Mouse (Mus musculus) B cell, adult 2 months (primary cell): Measurements from ENCODE around the gene Olfml2b.

Experiments
- DNase-seq, 2 experiments: peaks; one replicate each; pipeline ENCODE4 v3.0.0; 2022

Gene Olfml2b

GRCm38 (mm10) chr1:170647381-170647780 is 3.0 kb downstream of the Olfml2b start:
- no peak for DNase-seq

DNA sequence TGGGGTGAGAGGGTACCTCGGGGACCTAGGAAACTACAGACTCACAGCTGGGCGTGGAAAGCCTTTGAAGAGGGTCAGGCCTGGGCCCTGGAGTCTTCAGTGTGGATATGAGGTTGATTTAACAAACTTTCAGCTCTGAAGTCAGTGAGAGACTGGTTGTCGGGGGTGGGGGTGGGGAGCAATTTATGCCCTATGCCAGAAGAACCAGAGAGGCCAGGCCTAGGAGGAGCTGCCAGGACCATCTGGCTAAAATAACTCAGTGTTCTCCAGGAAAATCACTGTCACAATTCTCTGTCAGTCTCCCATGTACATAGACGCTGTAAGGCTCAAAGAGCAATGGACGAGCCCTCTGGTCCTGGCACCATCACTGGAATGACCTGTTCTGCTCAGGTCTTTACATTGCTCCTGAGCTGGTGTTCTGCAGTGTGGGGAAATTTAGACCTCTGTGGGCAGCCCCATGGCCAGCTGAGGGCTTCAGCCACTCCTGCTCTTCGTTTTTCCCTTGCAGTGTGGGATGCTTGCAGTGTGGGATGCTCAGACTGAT is 3.7 kb downstream of the Olfml2b start:
- DNase-seq, result no peak

GRCm38 (mm10) chr1:170651046-170651723 is 6.9 kb downstream of the Olfml2b start:
- no peak for DNase-seq

DNA sequence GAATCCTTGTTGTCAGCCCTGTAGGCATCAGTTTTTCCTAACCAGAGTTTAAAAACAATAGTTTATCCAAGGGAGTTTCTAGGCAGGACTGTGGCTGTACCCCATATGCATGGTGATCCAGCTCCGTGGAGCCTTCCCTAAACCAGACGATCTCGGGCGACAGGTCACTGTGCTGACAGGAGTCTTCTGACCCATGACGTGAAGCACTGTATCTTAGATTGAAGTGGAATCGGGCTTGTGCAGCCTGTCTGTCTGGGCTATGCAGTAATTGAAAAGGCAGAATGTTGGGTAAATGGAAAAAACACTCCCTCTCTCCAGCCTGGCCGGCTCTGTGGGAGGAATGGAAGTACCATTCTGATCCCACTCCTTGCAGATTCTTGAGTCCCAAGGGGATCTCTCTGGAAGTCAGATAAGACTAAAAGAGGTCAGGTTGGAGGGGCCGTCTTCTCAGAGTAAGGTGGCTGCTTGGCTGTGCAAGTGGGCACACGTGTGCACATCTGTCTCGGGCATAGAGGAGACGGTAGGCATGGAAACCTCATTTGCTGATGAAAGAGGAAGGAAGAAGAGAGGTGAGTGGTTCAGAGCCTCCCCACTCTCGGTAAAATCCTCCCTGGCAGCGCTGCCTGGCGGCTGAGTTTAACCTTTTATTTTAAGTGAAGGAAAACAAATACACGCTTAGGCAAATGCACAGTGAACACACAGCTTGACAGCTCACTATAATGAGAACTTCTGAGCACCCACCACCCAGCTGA is 7.8 kb downstream of the Olfml2b start:
- no peak for DNase-seq

- DNase-seq, result no peak
Observed at GRCm38 (mm10) chr1:170655280-170655917, 11.1 kb downstream of the Olfml2b start.

DNA sequence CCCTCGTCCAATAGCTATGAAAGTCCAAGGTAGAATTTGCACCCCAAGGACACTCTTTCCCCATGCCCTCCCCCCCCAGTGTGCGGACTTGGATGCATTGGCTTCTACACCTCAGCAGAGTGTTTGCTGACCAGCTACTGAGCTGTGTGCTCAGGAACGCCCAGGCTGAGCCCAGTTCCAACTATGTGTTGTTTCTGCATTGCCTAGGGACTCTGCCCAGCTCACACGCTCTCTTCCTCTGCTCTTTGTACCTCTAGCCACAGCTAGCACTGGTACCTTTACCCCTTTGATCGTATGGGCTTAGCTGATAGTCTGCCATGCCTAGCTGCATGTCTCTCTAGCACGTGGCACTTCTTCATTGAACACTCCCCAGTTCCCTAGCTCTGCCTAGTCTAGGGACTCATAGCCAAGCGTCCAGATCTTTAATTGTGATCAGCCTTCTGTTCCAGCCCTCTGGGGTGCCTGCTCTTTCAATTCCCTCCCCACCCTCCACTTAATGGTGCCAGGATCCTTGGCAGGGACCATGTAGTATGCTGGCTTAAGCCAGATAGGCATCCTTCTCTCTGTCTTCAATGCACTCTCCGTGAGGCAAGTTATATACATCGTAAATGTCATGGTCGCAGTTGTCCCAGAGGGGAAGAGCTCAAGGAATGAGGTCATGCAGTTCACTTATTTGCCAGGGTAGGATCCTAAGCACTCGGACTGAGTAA is 12.3 kb downstream of the Olfml2b start:
- no peak for DNase-seq

GRCm38 (mm10) chr1:170657228-170657521 is 12.8 kb downstream of the Olfml2b start:
- DNase-seq, result no peak

DNA sequence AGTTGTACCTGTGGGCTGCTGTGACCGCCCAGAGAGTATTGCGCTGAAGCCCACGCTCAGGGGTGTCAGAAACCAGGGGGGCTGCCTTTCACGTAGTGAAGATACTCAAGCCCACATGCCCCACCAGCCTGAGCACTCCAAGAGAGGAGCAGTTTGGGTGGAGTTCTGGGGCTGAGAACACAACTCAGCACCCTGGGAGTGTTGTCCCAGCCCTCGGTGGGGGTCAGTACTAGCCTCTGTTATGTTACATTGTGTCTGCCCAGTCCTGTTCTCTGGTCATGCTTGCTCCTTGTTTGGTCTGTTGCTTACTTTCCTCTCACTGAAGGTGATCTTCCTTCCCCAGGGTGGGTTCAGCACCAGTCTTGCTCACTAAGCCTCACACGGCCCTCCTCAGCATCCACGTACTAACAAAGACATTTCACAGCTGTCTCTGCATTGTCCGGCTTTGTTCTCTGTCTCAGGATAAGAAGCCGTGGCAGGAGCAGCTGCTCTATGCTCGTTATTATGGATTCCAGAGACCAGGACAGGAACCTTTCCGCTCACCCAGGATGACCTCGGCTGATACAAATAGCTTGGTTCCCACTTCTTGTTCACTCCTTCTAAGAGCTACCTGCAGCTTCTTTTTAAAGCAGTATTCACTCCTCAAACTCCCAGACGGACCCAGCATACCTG is 13.4 kb downstream of the Olfml2b start:
- DNase-seq, result no peak

GRCm38 (mm10) chr1:170659260-170659659 is 14.9 kb downstream of the Olfml2b start:
- no peak for DNase-seq

DNA sequence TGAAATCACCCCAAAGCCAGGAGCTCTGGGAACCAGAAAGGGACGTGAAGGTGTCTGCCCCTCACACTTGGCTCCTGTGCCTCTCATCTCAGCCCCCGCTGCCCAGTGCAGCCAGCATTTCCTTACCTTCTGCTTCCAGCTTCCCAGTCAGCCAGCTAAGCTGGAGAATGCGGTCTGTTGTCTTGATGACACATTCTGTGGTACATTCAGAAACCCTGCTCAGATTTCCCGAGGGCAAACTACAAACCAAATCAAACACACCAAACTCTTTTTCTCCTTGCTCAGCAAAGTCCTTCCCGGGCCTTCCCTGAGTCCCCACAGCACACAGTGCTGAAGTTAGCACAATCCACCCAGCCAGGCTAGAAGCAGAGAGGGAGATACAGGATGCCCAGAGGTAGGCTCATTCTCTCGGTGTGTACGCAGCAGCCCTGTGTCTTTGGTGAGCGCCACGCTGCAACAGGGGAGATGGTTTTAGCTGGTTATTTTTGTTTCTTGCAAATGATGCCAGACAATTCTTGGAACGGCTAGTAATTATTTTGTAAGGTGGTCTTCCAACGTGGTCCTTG is 20.4 kb downstream of the Olfml2b start:
- no peak for DNase-seq

DNA sequence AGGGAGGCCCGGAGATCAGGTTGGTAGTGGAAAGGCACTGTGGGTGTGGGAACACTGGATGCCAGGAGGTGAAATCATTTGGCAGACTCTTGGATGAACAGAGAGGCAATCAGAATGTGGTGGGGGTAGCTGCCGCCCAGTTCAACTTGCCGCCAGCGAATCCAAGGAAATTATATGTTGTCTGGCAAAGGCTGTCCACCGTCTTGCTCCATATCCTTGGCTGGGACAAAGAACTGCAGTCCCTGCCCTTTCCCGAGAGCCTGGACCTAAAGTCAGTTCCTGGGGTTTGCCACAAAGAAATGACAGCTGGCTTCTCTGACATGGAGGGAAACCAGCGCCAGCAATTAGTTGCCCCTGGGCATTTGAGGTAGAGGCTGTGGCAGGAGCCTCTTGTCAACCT is 20.9 kb downstream of the Olfml2b start:
- no peak for DNase-seq

DNA sequence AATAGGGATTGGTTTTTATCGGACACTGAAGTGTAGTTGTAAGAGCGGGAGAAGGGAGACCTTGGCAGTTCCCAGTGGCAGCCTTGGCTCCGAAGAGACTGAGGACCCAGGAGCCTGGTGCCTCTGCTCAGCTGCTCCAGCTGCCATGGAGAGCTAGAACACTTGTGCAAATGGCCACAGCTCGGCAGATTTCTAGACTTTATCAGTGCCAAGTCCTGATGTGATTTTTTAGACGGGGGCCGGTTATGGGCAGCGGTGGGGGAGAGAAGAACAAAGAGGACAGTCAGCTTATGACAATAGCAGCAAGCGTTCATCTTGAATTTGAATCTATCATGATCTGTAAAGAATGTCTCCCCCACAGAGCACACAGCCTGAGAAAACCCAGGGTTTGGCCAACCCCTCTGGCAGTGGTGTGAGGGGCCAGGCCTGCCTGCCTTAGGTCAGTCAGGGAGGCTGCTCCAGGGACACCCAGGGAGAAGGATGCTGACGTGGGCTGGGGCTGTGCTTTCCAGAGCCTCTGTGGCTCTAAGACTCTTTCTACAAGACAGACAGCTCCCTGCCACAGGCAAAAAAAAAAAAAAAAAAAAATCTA is 29.9 kb downstream of the Olfml2b start:
- DNase-seq, result no peak

DNA sequence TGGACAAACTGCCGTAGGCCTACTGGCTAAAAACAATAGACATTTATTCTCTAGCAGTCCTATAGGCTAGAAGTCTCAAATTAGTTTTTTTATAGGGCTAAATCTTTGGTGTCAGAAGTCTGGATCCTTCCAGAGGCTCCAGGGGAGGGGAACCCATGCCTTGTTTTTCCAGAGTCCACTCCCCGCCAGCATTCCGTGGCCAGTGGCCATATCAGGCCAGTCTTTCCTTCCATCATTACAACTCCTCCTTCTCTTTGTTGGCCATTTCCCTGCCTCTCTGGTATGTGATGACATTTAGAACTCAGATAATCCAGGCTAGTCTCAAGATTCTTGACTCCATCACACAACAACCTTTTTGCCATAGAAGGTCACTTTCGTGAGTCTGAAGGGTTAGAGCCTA is 33.3 kb downstream of the Olfml2b start:
- DNase-seq, result no peak

- no peak for DNase-seq
Observed at GRCm38 (mm10) chr1:170678861-170679260, 34.5 kb downstream of the Olfml2b start.

DNA sequence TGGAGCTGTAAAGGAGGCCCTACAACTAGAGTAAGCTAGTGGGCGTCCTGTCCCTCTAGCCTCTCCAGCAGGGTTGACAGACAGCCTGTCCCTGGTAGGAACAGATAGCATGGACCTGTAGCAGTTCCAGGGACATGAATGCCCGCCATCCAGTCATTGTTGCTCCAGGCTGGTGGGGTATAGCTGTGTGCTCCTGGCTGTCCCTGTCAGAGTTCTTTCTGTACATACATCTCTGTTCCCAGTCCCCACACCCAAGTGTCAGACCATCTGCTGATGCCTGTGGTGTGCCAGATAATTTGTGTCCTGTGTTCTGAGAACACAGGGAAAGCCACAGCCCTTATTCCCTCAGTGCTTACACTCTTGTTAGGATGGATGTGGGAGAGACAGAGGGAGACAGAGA is 35.3 kb downstream of the Olfml2b start:
- DNase-seq, result no peak

DNA sequence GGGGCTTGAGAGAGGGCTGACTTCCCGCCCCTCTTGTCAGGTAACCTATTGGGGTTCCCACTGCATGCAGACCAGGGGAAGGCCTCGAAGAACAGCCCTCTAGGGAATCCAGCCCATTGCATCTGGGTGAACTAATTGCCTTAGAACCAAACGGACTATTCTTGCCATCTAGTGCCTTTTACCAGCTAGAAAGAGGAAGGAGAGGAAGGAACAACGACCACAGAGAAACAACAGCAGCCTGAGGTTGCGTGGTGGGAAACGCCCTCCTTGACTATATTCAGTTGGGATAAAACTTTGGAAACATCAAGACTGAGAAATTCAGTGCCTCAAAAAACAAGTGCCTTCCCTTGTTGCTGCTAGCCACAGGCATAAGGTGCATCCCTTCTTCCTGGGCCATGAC is 39.5 kb downstream of the Olfml2b start:
- no peak for DNase-seq

- no peak for DNase-seq
Observed at GRCm38 (mm10) chr1:170689773-170690172, 45.4 kb downstream of the Olfml2b start.

GRCm38 (mm10) chr1:170691301-170691700 is 47.0 kb downstream of the Olfml2b start:
- DNase-seq, result no peak

GRCm38 (mm10) chr1:170694821-170695291 is 50.5 kb downstream of the Olfml2b start:
- DNase-seq, result no peak

- no peak for DNase-seq
Observed at GRCm38 (mm10) chr1:170695326-170695725, 51.0 kb downstream of the Olfml2b start.

DNA sequence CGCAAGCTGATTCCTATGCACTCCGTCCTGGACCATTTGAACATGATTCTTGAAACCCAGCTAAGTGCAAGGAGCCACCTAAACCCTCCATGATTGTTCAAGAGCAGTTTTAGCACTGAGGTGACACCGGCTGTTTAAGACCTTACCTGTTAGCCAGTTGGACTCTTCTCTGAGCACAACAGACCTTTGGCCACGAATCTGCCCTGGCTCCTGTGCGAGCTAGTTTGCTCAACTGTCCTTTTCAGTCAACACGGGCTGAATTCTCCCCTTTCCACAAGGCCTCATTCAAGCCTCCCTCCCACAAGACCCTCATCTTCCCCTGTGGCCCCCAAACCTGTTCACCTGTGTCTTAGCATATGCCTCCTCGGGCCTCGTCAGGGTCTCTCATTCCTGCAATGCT is 52.7 kb downstream of the Olfml2b start:
- no peak for DNase-seq
